Comparison of ENCODE assay signal across 10 mouse cellular contexts in the genomic region with DNA sequence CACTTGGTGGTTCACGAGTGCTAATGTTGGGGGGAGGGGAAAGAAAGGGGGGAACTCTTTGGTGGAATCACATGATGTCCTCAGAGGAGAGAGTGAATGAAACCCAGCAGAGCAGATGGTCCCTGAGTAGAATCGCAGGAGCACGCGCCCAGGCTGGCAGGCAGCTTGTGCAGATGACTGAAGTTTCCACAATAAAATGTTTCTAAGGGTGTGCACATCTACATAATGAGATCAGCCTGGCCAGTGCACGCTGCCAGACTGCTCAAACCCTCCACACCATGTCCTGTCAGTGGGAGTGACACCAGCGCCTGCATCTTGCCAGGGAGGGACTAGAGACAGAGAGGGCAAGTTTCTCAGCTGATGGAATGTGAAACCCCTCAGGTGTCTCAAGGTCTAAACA. TPM values are rescaled to one million over a fixed set of nuclear protein-coding genes. Genes with fewer than 3 reads are reported as not detected.
DNase-seq lines count a peak whose midpoint lies in the region; ATAC-seq lines count a peak whose summit lies in the region.
"Had no signal": no experiment of that assay in that cellular context is flagged by ENCODE, and none has a peak within 500 bp of the region (broad histone marks: within the 10 kb centered on the region; RNA-seq: fewer than 3 reads in every experiment).

No protein-coding gene starts in this region.

- H3K27me3 ChIP-seq in midbrain, embryonic 16.5 days (ENCODE audit: control insufficient read depth, insufficient read depth, low read depth, low read length): no peaks in the 10 kb centered on the region
- H3K27me3 ChIP-seq: liver, embryonic 15.5 days had no signal

- no peak overlapping the region for H3K4me3 ChIP-seq in midbrain, embryonic 16.5 days (ENCODE audit: low read depth, low read length)
- H3K4me3 ChIP-seq: erythroblast, embryonic 14.5 days; liver, embryonic 15.5 days had no signal

- no peak overlapping the region for H3K4me2 ChIP-seq in midbrain, embryonic 16.5 days (ENCODE audit: low read length)
- H3K4me2 ChIP-seq: liver, embryonic 15.5 days had no signal

- H3K27ac ChIP-seq in midbrain, embryonic 16.5 days (ENCODE audit: low read length): no peak overlapping the region
- H3K27ac ChIP-seq: liver, embryonic 15.5 days had no signal

- no peaks in the 10 kb centered on the region for H3K9me3 ChIP-seq in midbrain, embryonic 16.5 days (replicated peaks; ENCODE audit: control insufficient read depth, low read length, poor library complexity, severe bottlenecking)
- H3K9me3 ChIP-seq: liver, embryonic 15.5 days had no signal

- WGBS in midbrain, embryonic 16.5 days: 28% methylated on average over 6 of the region's 6 CpGs

- H3K36me3 ChIP-seq in midbrain, embryonic 16.5 days (ENCODE audit: control insufficient read depth, insufficient read depth, low read length): no peaks in the 10 kb centered on the region
- H3K36me3 ChIP-seq: liver, embryonic 15.5 days had no signal

- H3K9ac ChIP-seq in midbrain, embryonic 16.5 days (ENCODE audit: low read depth, low read length): no peak overlapping the region
- H3K9ac ChIP-seq: liver, embryonic 15.5 days had no signal

- ATAC-seq in midbrain, embryonic 16.5 days: 0 out of 2 replicates have a peak, but pooled peaks have one; percentile 39

- peak; percentile 52 for DNase-seq in kidney, adult 11 months
- DNase-seq in kidney, adult 9 months: no peak
- peak; percentile 28 for DNase-seq in fat pad, adult 2 months (ENCODE audit: extremely low read depth, low read depth, low spot score)
- DNase-seq in heart, postnatal 4 days: peak; percentile 44
- DNase-seq in embryo, embryonic 11 days: no peak
- no peak for DNase-seq in natural killer cell, adult 2 months (ENCODE audit: low spot score in 2 of 2)
- no peak for DNase-seq in cerebellum, postnatal 4 days (ENCODE audit: low spot score in 2 of 2)

- H3K4me1 ChIP-seq in midbrain, embryonic 16.5 days (ENCODE audit: control insufficient read depth, insufficient read depth, low read length): no peaks in the 10 kb centered on the region
- H3K4me1 ChIP-seq: liver, embryonic 15.5 days had no signal

RNA-seq across cellular contexts. Expression of gene Polm, which starts 10.9 kb away (rescaled TPM):
- 1 to 10 TPM; 5.6 to 6.5 TPM for total RNA-seq in heart, postnatal 4 days (2021)
- polyA plus RNA-seq in midbrain, embryonic 16.5 days (2015; fragmentation: Nextera tagmentation; extraction: Ambion mirVana): 8.1 and 8.2 TPM in 2 replicates

RNA-seq across cellular contexts. Expression of gene Aebp1, which starts 13.0 kb away (rescaled TPM):
- total RNA-seq in heart, postnatal 4 days (2021): 10 to 100 TPM; 38.7 to 39.6 TPM
- polyA plus RNA-seq in midbrain, embryonic 16.5 days (2015; fragmentation: Nextera tagmentation; extraction: Ambion mirVana): 15.6 and 16.4 TPM in 2 replicates

RNA-seq across cellular contexts. Expression of gene Pold2, which starts 29.4 kb away (rescaled TPM):
- total RNA-seq in heart, postnatal 4 days (2021): 10 to 100 TPM; 68.5 to 70.2 TPM
- polyA plus RNA-seq in midbrain, embryonic 16.5 days (2015; fragmentation: Nextera tagmentation; extraction: Ambion mirVana): 54.0 and 57.4 TPM in 2 replicates

RNA-seq across cellular contexts. Expression of gene Pgam2, which starts 45.2 kb away (rescaled TPM):
- total RNA-seq in heart, postnatal 4 days (2021): 100 to 1,000 TPM; 715 to 738 TPM
- polyA plus RNA-seq in midbrain, embryonic 16.5 days (2015; fragmentation: Nextera tagmentation; extraction: Ambion mirVana): 2.4 and 3.1 TPM in 2 replicates
- polyA plus RNA-seq: erythroblast, embryonic 14.5 days had no signal

RNA-seq across cellular contexts. Expression of gene Myl7, which starts 49.8 kb away (rescaled TPM):
- 1,000 to 10,000 TPM; 1,420 to 1,616 TPM for total RNA-seq in heart, postnatal 4 days (2021)
- polyA plus RNA-seq in midbrain, embryonic 16.5 days (2015; fragmentation: Nextera tagmentation; extraction: Ambion mirVana): not detected in 2 replicates

Comparison
In these comparisons a context has a peak if more than half of its experiments do, and no peak if none do; other contexts are left out.
1. DNase-seq: peak in kidney, adult 11 months (single experiment), fat pad, adult 2 months (single experiment) and heart, postnatal 4 days (single experiment); none in kidney, adult 9 months (single experiment), embryo, embryonic 11 days (single experiment), natural killer cell, adult 2 months (0 of 2) and cerebellum, postnatal 4 days (0 of 2).